Mouse (Mus musculus) lung, embryonic 14.5 days (tissue): ENCODE measurements around the gene Btbd10. TPM values are rescaled to one million over a fixed set of nuclear protein-coding genes. Genes with fewer than 3 reads are reported as not detected.
A peak's percentile ranks its signal among the peaks of the same experiment; 100 is the strongest.

ENCODE experiments used
- ATAC-seq: fragments of 200-750 bp; cut with Nextera tagmentation; 2 replicates; pipeline ENCODE4 v1.8.0; 2017; ENCODE audit warnings: mild to moderate bottlenecking, moderate TSS enrichment, moderate library complexity; ENCODE audit not compliant: insufficient read depth
- DNase-seq: peaks from one replicate; pipeline ENCODE4 v3.0.0-alpha.2; 2015
- H3K27ac ChIP-seq: fragments of 300-500 bp; sonication (generic); 2 replicates; pipeline ENCODE4 v1.5.1; 2014; ENCODE audit warnings: low read depth, mild to moderate bottlenecking, moderate library complexity
- H3K27me3 ChIP-seq: fragments of 300-500 bp; sonication (generic); 2 replicates; pipeline ENCODE4 v1.6.1; 2014; ENCODE audit warnings: low read length, control low read depth; ENCODE audit not compliant: insufficient read depth
- H3K36me3 ChIP-seq: fragments of 300-500 bp; sonication (generic); 2 replicates; pipeline ENCODE4 v1.6.1; 2014; ENCODE audit warnings: control low read depth; ENCODE audit not compliant: insufficient read depth
- H3K4me1 ChIP-seq: fragments of 300-500 bp; sonication (generic); 2 replicates; pipeline ENCODE4 v1.6.1; 2014; ENCODE audit warnings: antibody characterized with exemption, control low read depth; ENCODE audit not compliant: insufficient read depth
- H3K4me2 ChIP-seq: fragments of 300-500 bp; sonication (generic); 2 replicates; pipeline ENCODE4 v1.6.1; 2014; ENCODE audit warnings: mild to moderate bottlenecking
- H3K4me3 ChIP-seq: fragments of 300-500 bp; sonication (generic); 2 replicates; pipeline ENCODE4 v1.5.1; 2014; ENCODE audit warnings: low read depth, low read length
- H3K9ac ChIP-seq: fragments of 300-500 bp; sonication (generic); 2 replicates; pipeline ENCODE4 v1.6.1; 2014
- H3K9me3 ChIP-seq: fragments of 300-500 bp; sonication (generic); 2 replicates; pipeline ENCODE4 v1.6.1; 2016; ENCODE audit warnings: low read depth, low read length, control low read depth
- CTCF ChIP-seq: IDR thresholded peaks from 2 replicates; pipeline ENCODE4 v1.5.1; 2016; ENCODE audit warnings: antibody characterized with exemption, low read depth
- WGBS: fragments of 180-500 bp; shearing (Covaris S2); extraction: QIAGEN DNeasy Blood & Tissue Kit; methylation state at CpG from one replicate; pipeline ENCODE4 v1.1.7; 2014; 5-methylcytosine and 5-hydroxymethylcytosine counted together
- polyA plus RNA-seq: library from polyadenylated mRNA; unstranded; fragments of >200 nt; fragmentation: Nextera tagmentation; extraction: Ambion mirVana; gene quantifications from 2 replicates; pipeline ENCODE4 v1.2.1, GENCODE M21; 2014

Btbd10 gene
- polyA plus RNA-seq, 1 experiment from 2014 or later, result 21.8 TPM

- WGBS, result 86% methylated on average over 2 of the region's 2 CpGs
- Histone ChIP-seq H3K27me3 (no peaks in the 10 kb centered on the region), H3K9ac (no peak within 1 kb of the TSS), H3K27ac (no peak within 1 kb of the TSS), H3K4me1 (no peaks in the 10 kb centered on the region), H3K9me3 (no peaks in the 10 kb centered on the region), H3K4me2 (no peak within 1 kb of the TSS), H3K4me3 (no peak within 1 kb of the TSS), H3K36me3 (no peaks in the 10 kb centered on the region)
- TF ChIP-seq CTCF, result no peak
- DNase-seq, result no peak
- ATAC-seq, result no peak
Measured at GRCm38 (mm10) chr7:113388470-113388869, 19.3 kb upstream of the Btbd10 start, which contains the start of gene Pth. TSS of gene Pth (minus strand) at chr7:113388570.

- peak; percentile 93 for TF ChIP-seq CTCF
- WGBS, result 20% methylated on average over 7 of the region's 7 CpGs
- Histone ChIP-seq H3K36me3 (no peaks in the 10 kb centered on the region), H3K4me2 (0 out of 2 replicates have a peak overlapping the region, but pooled peaks have one; percentile 20), H3K9ac (no peak overlapping the region), H3K9me3 (no peaks in the 10 kb centered on the region), H3K27ac (no peak overlapping the region), H3K27me3 (no peaks in the 10 kb centered on the region), H3K4me3 (no peak overlapping the region), H3K4me1 (no peaks in the 10 kb centered on the region)
- DNase-seq (peak; percentile 93), ATAC-seq (peak; percentile 94)
Measured at GRCm38 (mm10) chr7:113377875-113378658, 8.9 kb upstream of the Btbd10 start.

- TF ChIP-seq CTCF, result no peak
- DNase-seq, result no peak
Measured at GRCm38 (mm10) chr7:113372682-113373081, 3.5 kb upstream of the Btbd10 start.

GRCm38 (mm10) chr7:113369620-113370340 lies 588 bp upstream of the Btbd10 start:
- Histone ChIP-seq H3K36me3 (no peaks in the 10 kb centered on the region), H3K4me3 (peak overlapping the region; percentile 92), H3K27me3 (no peaks in the 10 kb centered on the region), H3K9me3 (no peaks in the 10 kb centered on the region), H3K9ac (peak overlapping the region; percentile 80), H3K4me1 (no peaks in the 10 kb centered on the region), H3K4me2 (peak overlapping the region; percentile 66), H3K27ac (peak overlapping the region; percentile 83)
- ATAC-seq (peak; percentile 78), DNase-seq (peak; percentile 81)
- peak; percentile 56 for TF ChIP-seq CTCF
- WGBS, result under 1% methylated on average over 44 of the region's 44 CpGs

More at GRCm38 (mm10) chr7:113372682-113373081, 3.5 kb upstream of the Btbd10 start:
- Histone ChIP-seq H3K9ac (no peak overlapping the region), H3K4me2 (no peak overlapping the region), H3K27ac (no peak overlapping the region), H3K4me3 (no peak overlapping the region), H3K36me3 (no peaks in the 10 kb centered on the region), H3K4me1 (no peaks in the 10 kb centered on the region), H3K9me3 (no peaks in the 10 kb centered on the region), H3K27me3 (no peaks in the 10 kb centered on the region)
- no peak for ATAC-seq
- WGBS, result 57% methylated on average over 1 of the region's 1 CpGs

GRCm38 (mm10) chr7:113367440-113367839 lies 1.8 kb downstream of the Btbd10 start:
- Histone ChIP-seq H3K4me1 (no peaks in the 10 kb centered on the region), H3K4me3 (no peak overlapping the region), H3K9me3 (no peaks in the 10 kb centered on the region), H3K4me2 (no peak overlapping the region), H3K36me3 (no peaks in the 10 kb centered on the region), H3K27me3 (no peaks in the 10 kb centered on the region), H3K9ac (no peak overlapping the region), H3K27ac (no peak overlapping the region)
- DNase-seq, result no peak
- no peak for ATAC-seq
- TF ChIP-seq CTCF, result no peak
- 66% methylated on average over 4 of the region's 4 CpGs for WGBS

- H3K36me3 ChIP-seq, result no peaks in the 10 kb centered on the region
- ATAC-seq (no peak), DNase-seq (no peak)
- no peak overlapping the region for H3K4me3 ChIP-seq
- H3K27ac ChIP-seq, result no peak overlapping the region
- WGBS, result 80% methylated on average over 1 of the region's 1 CpGs
- H3K9me3 ChIP-seq, result no peaks in the 10 kb centered on the region
- no peaks in the 10 kb centered on the region for H3K27me3 ChIP-seq
- no peak overlapping the region for H3K4me2 ChIP-seq
- no peak overlapping the region for H3K9ac ChIP-seq
- no peaks in the 10 kb centered on the region for H3K4me1 ChIP-seq
- TF ChIP-seq CTCF, result no peak
Measured at GRCm38 (mm10) chr7:113349089-113349488, 20.1 kb downstream of the Btbd10 start.

GRCm38 (mm10) chr7:113347694-113348093 lies 21.5 kb downstream of the Btbd10 start:
- H3K4me1 ChIP-seq, result no peaks in the 10 kb centered on the region
- no peak overlapping the region for H3K4me2 ChIP-seq
- no peak overlapping the region for H3K4me3 ChIP-seq
- ATAC-seq, result no peak
- no peak overlapping the region for H3K9ac ChIP-seq
- no peaks in the 10 kb centered on the region for H3K36me3 ChIP-seq
- H3K27ac ChIP-seq, result no peak overlapping the region
- no peaks in the 10 kb centered on the region for H3K27me3 ChIP-seq
- no peak for TF ChIP-seq CTCF
- no peak for DNase-seq
- no peaks in the 10 kb centered on the region for H3K9me3 ChIP-seq
- 92% methylated on average over 2 of the region's 2 CpGs for WGBS
